Mouse (Mus musculus) olfactory bulb, adult 2 months (tissue): ENCODE measurements at regions not wholly inside any gene's neighbourhood (a gene's known extent, or its start where the extent isn't known, plus 50 kb on each side); places are given as distances from the start of the nearest gene placed in this dataset.

Experiments
- H3K27ac ChIP-seq: fragments of 200-500 bp; 2 replicates; pipeline ENCODE4 v1.5.1; 2012; ENCODE audit warnings: low read depth, low read length; ENCODE audit not compliant: insufficient read depth
- H3K4me1 ChIP-seq: fragments of 200-500 bp; 2 replicates; pipeline ENCODE4 v1.6.1; 2012; ENCODE audit warnings: low read length; ENCODE audit not compliant: control insufficient read depth, insufficient read depth
- H3K4me3 ChIP-seq: fragments of 200-500 bp; 2 replicates; pipeline ENCODE4 v1.5.1; 2012; ENCODE audit warnings: mild to moderate bottlenecking, low read depth, low read length, moderate library complexity; ENCODE audit not compliant: insufficient read depth
- CTCF ChIP-seq: fragments of 200-500 bp; IDR thresholded peaks from 2 replicates; pipeline ENCODE4 v1.5.1; 2012; ENCODE audit warnings: low read depth, mild to moderate bottlenecking, low read length, moderate library complexity; ENCODE audit not compliant: insufficient read depth
- POLR2A ChIP-seq: fragments of 200-500 bp; IDR thresholded peaks from 2 replicates; pipeline ENCODE4 v1.6.1; 2012; ENCODE audit warnings: mild to moderate bottlenecking, low read depth, low read length, moderate library complexity; ENCODE audit not compliant: insufficient read depth
- WGBS: fragments of 180-500 bp; shearing (Covaris S2); methylation state at CpG from one replicate; pipeline ENCODE4 v1.1.7; 2018; 5-methylcytosine and 5-hydroxymethylcytosine counted together

DNA sequence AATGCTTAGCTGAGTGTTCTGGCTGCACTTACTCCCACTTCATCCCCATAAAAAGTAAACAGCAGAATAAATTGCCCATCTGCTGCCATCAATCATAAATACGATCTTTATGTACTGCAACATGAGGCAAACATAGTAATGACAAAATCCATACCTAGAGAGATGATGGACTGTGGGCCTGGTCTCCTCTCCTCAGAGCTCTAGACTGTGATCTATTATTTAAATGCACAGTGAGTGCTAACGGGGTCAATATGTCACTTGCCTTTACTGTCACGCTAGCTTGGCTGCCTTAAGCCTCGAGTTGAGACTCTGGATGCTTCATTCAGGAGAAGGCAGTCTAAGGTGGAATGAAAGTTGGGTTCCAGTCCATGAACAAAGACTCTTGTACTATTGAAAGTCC lies 683.7 kb upstream of the Vstm2b start:
- 78% methylated on average over 4 of the region's 4 CpGs for WGBS
- TF ChIP-seq POLR2A (no peak), CTCF (no peak)
- Histone ChIP-seq H3K4me1 (no peaks in the 10 kb centered on the region), H3K4me3 (no peak overlapping the region), H3K27ac (no peak overlapping the region)

DNA sequence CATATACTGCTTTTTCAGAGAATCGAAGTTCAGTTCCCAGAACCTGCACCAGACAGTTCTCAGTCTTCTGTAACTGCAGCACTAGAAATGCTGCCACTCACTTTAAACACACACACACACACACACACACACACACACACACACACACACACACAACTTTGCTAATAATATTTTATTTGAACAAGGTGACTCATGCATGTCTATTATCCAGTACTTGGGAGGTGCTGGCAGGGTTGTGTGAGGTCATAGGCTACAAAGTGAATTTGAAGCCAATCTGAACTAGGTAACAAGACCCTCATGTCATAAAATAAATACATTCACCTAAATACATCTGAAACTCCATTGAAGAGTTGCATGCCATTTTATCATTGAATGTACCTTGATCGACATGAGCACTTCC lies 682.9 kb upstream of the Vstm2b start:
- WGBS, result 81% methylated on average over 2 of the region's 2 CpGs
- H3K4me3 ChIP-seq, result no peak overlapping the region
- TF ChIP-seq POLR2A (no peak), CTCF (no peak)
- H3K27ac ChIP-seq, result no peak overlapping the region
- no peaks in the 10 kb centered on the region for H3K4me1 ChIP-seq

DNA sequence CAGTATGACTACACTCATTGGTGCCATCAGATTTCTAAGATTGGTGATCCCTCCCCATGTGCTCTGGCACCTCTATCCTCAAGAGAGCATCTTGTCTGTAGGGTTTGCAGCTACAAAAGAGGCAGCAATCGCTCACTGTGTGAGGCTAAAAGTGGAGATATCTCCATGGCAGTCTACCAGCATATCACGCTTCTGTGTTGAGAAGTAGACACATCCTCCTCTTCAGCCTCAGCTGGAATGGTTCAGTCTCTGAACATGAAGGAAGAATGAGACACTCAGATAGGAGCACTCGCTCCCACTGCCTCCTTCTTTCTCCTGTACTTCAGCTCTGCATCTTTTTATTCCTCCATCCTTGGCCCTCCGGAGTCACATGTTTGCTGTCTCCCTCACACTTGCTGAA lies 677.6 kb upstream of the Vstm2b start:
- Histone ChIP-seq H3K4me3 (no peak overlapping the region), H3K27ac (no peak overlapping the region), H3K4me1 (no peaks in the 10 kb centered on the region)
- TF ChIP-seq CTCF (no peak), POLR2A (no peak)
- 86% methylated on average over 4 of the region's 4 CpGs for WGBS

DNA sequence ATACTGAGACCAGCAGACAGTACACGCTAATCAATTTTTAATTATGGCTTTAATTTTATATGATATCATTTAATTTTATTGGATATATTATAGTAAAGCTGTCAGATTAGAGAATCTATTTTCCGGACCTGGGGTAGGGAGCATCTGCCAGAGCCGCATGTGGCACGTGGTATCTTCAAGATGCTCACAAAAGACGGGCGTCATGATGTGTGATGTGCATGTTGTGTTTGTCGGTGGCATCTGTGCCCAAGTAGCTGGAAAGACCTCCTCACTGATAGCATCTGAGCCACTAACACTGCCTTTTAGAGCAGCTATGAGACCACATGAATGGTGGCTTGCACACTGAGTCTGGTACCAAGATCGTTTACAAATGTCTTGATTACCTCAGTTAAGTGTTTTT lies 652.9 kb upstream of the Vstm2b start:
- H3K27ac ChIP-seq, result no peak overlapping the region
- no peak for TF ChIP-seq POLR2A
- TF ChIP-seq CTCF, result no peak
- WGBS, result 89% methylated on average over 8 of the region's 8 CpGs
- H3K4me3 ChIP-seq, result no peak overlapping the region
- H3K4me1 ChIP-seq, result 0 out of 2 replicates have a peak, but pooled peaks cover 2% of the 10 kb centered on the region

DNA sequence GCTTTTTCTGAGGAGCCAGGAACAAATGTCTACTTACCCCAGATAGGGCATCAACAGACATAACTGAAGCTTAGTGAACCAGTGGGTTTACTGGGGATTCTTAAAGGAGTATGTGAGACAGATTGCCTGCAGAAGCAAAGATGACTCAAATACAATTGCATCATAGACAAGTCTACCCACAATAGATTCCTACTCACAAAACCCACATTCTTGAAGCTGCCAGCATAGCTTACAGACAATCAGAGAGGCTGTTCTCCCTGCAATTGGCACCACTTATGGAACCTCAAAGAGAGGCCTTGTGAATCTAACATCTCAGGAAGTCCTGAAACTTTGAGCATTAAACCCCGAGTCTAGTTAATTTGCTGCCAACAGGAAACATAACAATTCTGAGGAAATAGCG lies 649.6 kb upstream of the Vstm2b start:
- Histone ChIP-seq H3K4me1 (no peaks in the 10 kb centered on the region), H3K27ac (no peak overlapping the region), H3K4me3 (no peak overlapping the region)
- WGBS, result 75% methylated on average over 2 of the region's 2 CpGs
- TF ChIP-seq POLR2A (no peak), CTCF (no peak)

DNA sequence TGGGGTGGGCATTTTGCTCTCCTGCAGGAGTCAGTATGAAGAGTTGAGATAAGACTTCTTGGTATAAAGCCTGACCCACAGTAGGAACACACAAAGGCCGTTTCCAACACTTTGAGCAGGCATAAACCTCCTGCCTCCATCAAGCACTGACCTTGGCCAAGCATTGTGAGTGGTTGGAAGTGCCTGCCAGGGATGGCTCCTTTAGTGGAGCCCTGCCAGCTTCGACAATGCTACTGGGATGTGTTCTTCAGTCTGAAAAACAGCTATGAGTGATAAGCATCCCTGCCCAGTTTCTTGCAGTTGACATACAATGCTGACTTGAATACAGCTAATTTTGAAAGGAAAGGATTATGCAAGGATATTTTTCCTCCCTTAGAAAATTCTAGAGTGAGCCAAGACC lies 644.6 kb upstream of the Vstm2b start:
- Histone ChIP-seq H3K4me3 (no peak overlapping the region), H3K4me1 (no peaks in the 10 kb centered on the region), H3K27ac (no peak overlapping the region)
- 67% methylated on average over 2 of the region's 2 CpGs for WGBS
- no peak for TF ChIP-seq POLR2A
- TF ChIP-seq CTCF, result no peak

DNA sequence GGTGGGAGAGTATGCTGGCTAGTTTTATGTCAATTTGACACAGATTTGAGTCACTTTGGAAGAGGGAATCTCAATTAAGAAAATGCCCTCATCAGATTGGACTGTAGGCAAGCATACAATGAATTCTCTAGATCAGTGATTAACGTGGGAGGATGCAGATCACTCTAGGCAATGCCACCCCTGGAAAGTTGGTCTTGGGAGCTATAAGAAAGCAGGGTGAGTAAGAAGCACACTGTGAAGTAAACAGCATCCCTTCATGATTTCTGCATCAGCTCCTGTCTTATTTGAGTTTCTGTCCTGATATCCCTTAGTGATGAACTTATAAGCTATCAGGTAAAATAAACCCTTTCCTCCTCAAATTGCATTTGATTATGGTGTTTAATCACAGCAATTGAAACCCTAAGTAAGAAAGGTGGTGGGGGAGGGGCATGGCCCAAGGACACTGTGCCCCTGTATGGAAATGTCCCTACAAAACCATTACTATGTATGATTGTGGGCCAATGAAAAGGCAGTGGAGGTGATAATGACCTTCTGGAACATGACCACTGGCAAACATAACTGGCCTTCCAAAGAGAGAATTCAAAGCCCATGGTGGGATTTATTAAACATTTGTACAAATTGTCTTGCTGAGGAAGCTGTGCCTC lies 640.3 kb upstream of the Vstm2b start:
- H3K27ac ChIP-seq, result no peak overlapping the region
- 38% methylated on average over 1 of the region's 1 CpGs for WGBS
- no peak overlapping the region for H3K4me3 ChIP-seq
- no peak for TF ChIP-seq CTCF
- TF ChIP-seq POLR2A, result no peak
- no peaks in the 10 kb centered on the region for H3K4me1 ChIP-seq

DNA sequence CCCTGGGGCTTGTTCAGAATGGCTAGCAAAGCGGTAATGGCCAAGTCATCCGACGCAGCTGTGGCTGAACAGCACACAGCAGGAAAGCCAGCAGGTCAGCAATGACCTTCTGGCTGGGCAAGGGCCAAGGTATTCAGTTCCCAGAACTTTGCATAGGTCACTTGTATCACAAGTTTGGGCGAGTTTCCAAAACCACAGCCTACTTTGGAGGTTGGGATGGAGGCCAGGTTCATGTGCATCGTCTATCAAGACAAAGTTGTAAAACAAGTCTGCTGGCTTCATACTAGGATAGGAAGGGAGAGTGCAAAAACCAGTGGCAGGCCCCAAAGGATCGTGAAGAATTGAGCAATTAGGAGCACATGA lies 639.8 kb upstream of the Vstm2b start:
- TF ChIP-seq CTCF (no peak), POLR2A (no peak)
- H3K4me3 ChIP-seq, result no peak overlapping the region

DNA sequence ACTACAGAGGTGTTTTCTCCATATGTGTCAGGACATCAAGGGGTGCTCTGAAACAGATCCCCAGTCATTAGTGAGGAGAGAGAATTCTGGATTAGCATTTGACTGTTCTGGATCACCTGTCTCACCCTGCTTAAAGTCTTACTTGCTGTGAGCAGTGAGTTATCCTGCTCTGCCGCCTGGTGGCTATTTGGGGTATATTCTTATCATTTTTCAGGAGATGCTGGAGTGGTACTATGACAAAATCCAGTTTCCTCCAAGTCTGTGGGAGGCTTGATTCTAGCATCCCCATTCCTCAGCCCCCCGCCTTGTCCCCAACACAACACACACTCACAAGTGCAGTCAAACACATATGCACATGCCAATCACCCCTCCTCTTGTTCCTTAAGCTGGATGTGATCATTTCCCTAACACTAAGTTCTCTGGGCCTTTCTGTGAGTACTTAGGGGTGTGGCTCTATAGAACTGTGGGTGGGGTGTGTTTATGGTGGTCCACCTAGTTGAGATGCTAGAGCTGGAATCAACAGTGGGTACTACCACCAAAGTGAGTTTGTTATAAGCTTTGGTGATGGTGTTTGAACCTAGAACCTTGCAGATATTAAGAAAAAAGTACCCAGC lies 624.6 kb upstream of the Vstm2b start:
- 25% methylated on average over 2 of the region's 2 CpGs for WGBS
- no peak for TF ChIP-seq CTCF
- no peak for TF ChIP-seq POLR2A

More for the DNA sequence above, 639.8 kb upstream of the Vstm2b start:
- Histone ChIP-seq H3K27ac (no peak overlapping the region), H3K4me1 (no peaks in the 10 kb centered on the region)
- WGBS, result 50% methylated on average over 6 of the region's 6 CpGs

DNA sequence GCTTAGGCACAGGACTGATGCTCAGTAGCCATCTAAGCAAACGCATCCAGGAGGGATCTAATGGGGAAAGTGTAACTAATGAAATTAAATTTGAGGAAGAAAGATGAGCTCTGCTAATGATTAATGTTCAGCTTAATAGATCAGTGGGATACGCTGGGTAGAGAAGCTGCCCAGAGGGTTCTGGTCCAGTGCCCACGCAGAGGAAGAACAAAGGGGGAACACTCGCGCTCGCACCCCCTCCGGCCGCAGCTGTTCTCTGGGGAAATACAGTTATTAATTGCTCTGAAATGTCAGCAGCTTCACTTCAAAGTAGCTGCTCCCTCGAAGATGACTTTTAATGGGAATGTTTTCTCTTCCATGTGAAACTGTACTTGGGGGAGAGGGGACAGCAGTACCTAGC lies 623.0 kb upstream of the Vstm2b start:
- 49% methylated on average over 9 of the region's 9 CpGs for WGBS
- H3K4me3 ChIP-seq, result no peak overlapping the region
- no peak for TF ChIP-seq CTCF
- no peak for TF ChIP-seq POLR2A
- H3K27ac ChIP-seq, result no peak overlapping the region
- H3K4me1 ChIP-seq, result no peaks in the 10 kb centered on the region

More for the DNA sequence above, 624.6 kb upstream of the Vstm2b start:
- Histone ChIP-seq H3K4me1 (no peaks in the 10 kb centered on the region), H3K4me3 (no peak overlapping the region), H3K27ac (no peak overlapping the region)
